Mouse (Mus musculus) E14TG2a.4 (cell line): ENCODE data around the gene Hnrnpll.
A peak's percentile ranks its signal among the peaks of the same experiment; 100 is the strongest.

Source experiments
- H3K27me3 ChIP-seq: 2 replicates; pipeline ENCODE4 v1.6.1; 2014; ENCODE audit warnings: low read length, control low read depth; ENCODE audit not compliant: insufficient read depth
- H3K36me3 ChIP-seq: 2 replicates; pipeline ENCODE4 v1.6.1; 2014; ENCODE audit warnings: low read length, control low read depth; ENCODE audit not compliant: insufficient read depth
- H3K4me1 ChIP-seq: replicated peaks from 2 replicates; pipeline ENCODE4 v1.6.1; 2014; ENCODE audit warnings: low read depth, low read length, control low read depth
- H3K4me3 ChIP-seq: replicated peaks from 2 replicates; pipeline ENCODE4 v1.5.1; 2014; ENCODE audit warnings: mild to moderate bottlenecking, low read length
- H3K9me3 ChIP-seq: 2 replicates; pipeline ENCODE4 v1.6.1; 2014; ENCODE audit warnings: low read length, control low read depth
- CTCF ChIP-seq: conservative IDR thresholded peaks from 2 replicates; pipeline ENCODE4 v1.5.1; 2014; ENCODE audit warnings: low read length
- NANOG ChIP-seq: IDR thresholded peaks from 2 replicates; pipeline ENCODE4 v1.6.1; 2014; ENCODE audit warnings: borderline replicate concordance, low read length, mixed read lengths
- POU5F1 ChIP-seq: IDR thresholded peaks from 2 replicates; pipeline ENCODE4 v1.6.1; 2014; ENCODE audit warnings: low read length, borderline replicate concordance

The Hnrnpll gene

GRCm38 (mm10) chr17:80061783-80062619 lies at the start of gene Hnrnpll:
Hnrnpll (minus strand) TSS chr17:80062334.
- Histone ChIP-seq H3K4me1 (peaks cover 54% of the 10 kb centered on the region), H3K4me3 (peak within 1 kb of the TSS; percentile 99), H3K36me3 (peaks cover 12% of the 10 kb centered on the region), H3K9me3 (no peaks in the 10 kb centered on the region), H3K27me3 (no peaks in the 10 kb centered on the region)
- TF ChIP-seq NANOG (no peak), CTCF (no peak), POU5F1 (no peak)

DNA sequence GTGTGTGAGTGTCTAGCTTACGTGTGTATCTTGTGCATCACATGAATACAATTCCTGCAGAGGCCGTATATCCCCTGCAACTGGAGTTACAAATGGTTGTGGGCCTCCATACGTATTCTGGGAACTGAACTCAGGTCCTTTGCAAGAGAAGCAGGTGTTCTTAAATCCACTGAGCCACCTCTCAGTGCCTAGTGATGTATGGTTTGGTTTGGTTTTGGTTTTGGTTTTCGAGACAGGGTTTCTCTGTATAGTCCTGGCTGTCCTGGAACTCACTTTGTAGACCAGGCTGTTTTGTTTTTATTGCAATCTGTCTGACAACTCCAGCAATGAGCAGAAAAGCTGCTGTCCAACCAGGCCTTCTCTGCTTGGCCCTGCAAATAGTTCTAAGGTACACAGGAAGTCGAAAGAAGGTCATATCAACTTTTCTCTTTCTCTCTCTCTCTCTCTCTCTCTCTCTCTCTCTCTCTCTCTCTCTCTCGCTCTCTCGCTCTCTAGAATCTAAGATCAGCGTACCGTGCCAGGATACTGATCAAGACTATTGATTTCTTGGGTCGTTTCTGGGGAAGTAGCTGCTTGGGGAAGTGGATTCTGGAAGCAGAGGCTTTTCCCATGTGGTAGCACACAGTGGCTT lies 43.3 kb upstream of the Hnrnpll start:
- H3K4me1 ChIP-seq: no peaks in the 10 kb centered on the region
- H3K4me3 ChIP-seq: no peak overlapping the region
- no peak for TF ChIP-seq POU5F1
- TF ChIP-seq NANOG: no peak
- TF ChIP-seq CTCF: no peak
- H3K36me3 ChIP-seq: no peaks in the 10 kb centered on the region
- no peaks in the 10 kb centered on the region for H3K27me3 ChIP-seq
- peaks cover 9% of the 10 kb centered on the region; the same call in 1 of the 2 replicates for H3K9me3 ChIP-seq

DNA sequence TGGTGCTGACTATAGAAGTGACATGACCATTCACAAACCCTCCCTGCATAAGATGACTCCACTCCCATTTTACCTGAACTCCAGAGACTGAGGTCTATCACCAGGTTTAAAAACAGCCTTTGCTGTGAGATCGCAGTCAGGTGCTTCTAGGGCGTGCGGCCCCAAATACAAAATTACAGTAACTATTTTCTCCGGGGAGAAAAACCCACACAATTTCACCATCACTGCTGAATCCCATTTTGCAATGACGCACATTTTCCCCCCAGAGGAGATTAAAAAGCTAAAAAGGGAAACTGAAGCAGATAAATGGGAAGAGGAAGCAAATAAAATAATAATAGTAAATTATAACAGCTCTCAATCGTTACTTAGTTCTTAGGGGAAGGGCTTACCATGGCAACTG lies 37.7 kb upstream of the Hnrnpll start:
- Histone ChIP-seq H3K36me3 (no peaks in the 10 kb centered on the region), H3K27me3 (no peaks in the 10 kb centered on the region), H3K9me3 (no peaks in the 10 kb centered on the region), H3K4me3 (no peak overlapping the region), H3K4me1 (peaks cover 10% of the 10 kb centered on the region)
- TF ChIP-seq CTCF: no peak

- Histone ChIP-seq H3K36me3 (no peaks in the 10 kb centered on the region), H3K27me3 (peaks cover 11% of the 10 kb centered on the region), H3K4me3 (no peak overlapping the region), H3K9me3 (no peaks in the 10 kb centered on the region), H3K4me1 (peaks cover 16% of the 10 kb centered on the region)
- TF ChIP-seq CTCF (no peak), NANOG (no peak), POU5F1 (no peak)
Observed at GRCm38 (mm10) chr17:80097221-80097620, 35.1 kb upstream of the Hnrnpll start.

- TF ChIP-seq NANOG: no peak
- TF ChIP-seq CTCF: no peak
- no peak for TF ChIP-seq POU5F1
- H3K27me3 ChIP-seq: peaks cover 11% of the 10 kb centered on the region
Observed at GRCm38 (mm10) chr17:80096720-80097114, 34.6 kb upstream of the Hnrnpll start.

DNA sequence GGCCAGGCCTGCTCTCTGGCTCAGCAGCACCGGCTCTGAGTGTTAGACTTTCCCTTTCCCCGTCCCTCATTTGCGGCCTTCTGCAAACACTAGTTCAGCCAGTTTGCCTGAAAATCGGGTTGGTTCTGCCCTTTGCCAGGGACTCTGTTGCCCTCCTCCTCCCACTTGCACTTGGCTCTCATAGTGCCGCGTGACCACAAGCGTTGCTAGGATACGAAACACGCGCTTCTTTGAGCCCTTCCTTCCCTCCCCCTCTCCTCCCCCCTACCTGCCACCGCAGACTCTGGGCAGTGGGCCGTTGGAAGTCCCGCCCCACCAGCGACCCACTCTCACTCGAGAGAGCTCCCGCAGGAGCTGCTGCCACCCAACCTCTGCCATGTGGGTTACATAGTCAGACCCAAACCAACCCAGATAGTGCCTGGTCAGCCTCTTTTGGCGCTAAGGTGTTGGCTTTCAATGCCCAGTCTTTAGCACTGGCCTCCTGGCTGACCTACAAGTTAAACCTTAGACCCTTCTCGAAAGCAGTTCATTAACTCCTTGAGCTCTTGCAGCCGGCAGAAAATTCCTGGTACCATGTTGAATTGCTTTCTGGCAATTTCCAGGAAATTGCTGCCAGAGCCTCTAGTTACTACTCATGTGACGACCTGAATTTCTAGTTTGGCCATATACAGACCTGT lies 34.0 kb upstream of the Hnrnpll start:
- H3K9me3 ChIP-seq: no peaks in the 10 kb centered on the region
- no peaks in the 10 kb centered on the region for H3K36me3 ChIP-seq
- peaks cover 11% of the 10 kb centered on the region for H3K27me3 ChIP-seq
- H3K4me1 ChIP-seq: peaks cover 24% of the 10 kb centered on the region
- TF ChIP-seq POU5F1: no peak
- no peak for TF ChIP-seq NANOG
- TF ChIP-seq CTCF: no peak; the same call in 1 of the 2 replicates
- H3K4me3 ChIP-seq: peak overlapping the region; percentile 68

More at GRCm38 (mm10) chr17:80096720-80097114, 34.6 kb upstream of the Hnrnpll start:
- Histone ChIP-seq H3K4me3 (no peak overlapping the region), H3K36me3 (no peaks in the 10 kb centered on the region), H3K9me3 (no peaks in the 10 kb centered on the region), H3K4me1 (peaks cover 19% of the 10 kb centered on the region)

- H3K27me3 ChIP-seq: peaks cover 11% of the 10 kb centered on the region
- TF ChIP-seq CTCF: no peak
- TF ChIP-seq NANOG: no peak
- no peak for TF ChIP-seq POU5F1
- peaks cover 24% of the 10 kb centered on the region for H3K4me1 ChIP-seq
- no peaks in the 10 kb centered on the region for H3K36me3 ChIP-seq
- H3K4me3 ChIP-seq: peak overlapping the region; percentile 68
- H3K9me3 ChIP-seq: no peaks in the 10 kb centered on the region
Observed at GRCm38 (mm10) chr17:80095254-80095899, 33.2 kb upstream of the Hnrnpll start.

- Histone ChIP-seq H3K27me3 (peaks cover 17% of the 10 kb centered on the region), H3K36me3 (no peaks in the 10 kb centered on the region), H3K4me3 (no peak overlapping the region), H3K4me1 (peaks cover 24% of the 10 kb centered on the region), H3K9me3 (peaks cover 5% of the 10 kb centered on the region; the same call in 1 of the 2 replicates)
- TF ChIP-seq NANOG: peak; percentile 48; the same call in 1 of the 2 replicates
- no peak for TF ChIP-seq POU5F1
Observed at GRCm38 (mm10) chr17:80091879-80092549, 29.9 kb upstream of the Hnrnpll start.
